8 mouse cellular contexts compared by ENCODE assay signal in genomic region chr2:25182664-25183063, GRCm38 (mm10). TPM values are rescaled to one million over a fixed set of nuclear protein-coding genes. Genes with fewer than 3 reads are reported as not detected.
DNase-seq lines count a peak whose midpoint lies in the region; ATAC-seq and TF ChIP-seq lines count a peak whose summit lies in the region.
"Had no signal": no experiment of that assay in that cellular context is flagged by ENCODE, and none has a peak within 500 bp of the region (broad histone marks: within the 10 kb centered on the region; RNA-seq: fewer than 3 reads in every experiment).

No protein-coding gene starts in this region.

- no peak for TF ChIP-seq POLR2A in limb, embryonic 14.5 days (IDR thresholded peaks at IDR 0.05; ENCODE audit: borderline replicate concordance, extremely low read depth, insufficient read depth, insufficient read length)

- peaks cover 51% of the 10 kb centered on the region for H3K4me1 ChIP-seq in lung, embryonic 15.5 days
- peaks cover 44% of the 10 kb centered on the region for H3K4me1 ChIP-seq in forebrain, embryonic 14.5 days (ENCODE audit: control insufficient read depth, insufficient read depth, low read length)
- H3K4me1 ChIP-seq in limb, embryonic 14.5 days (ENCODE audit: control insufficient read depth, insufficient read depth, low read length), result peaks cover 28% of the 10 kb centered on the region
- H3K4me1 ChIP-seq in stomach, embryonic 15.5 days, result peaks cover 38% of the 10 kb centered on the region

- no peak for ATAC-seq in lung, embryonic 15.5 days (ENCODE audit: borderline replicate concordance, extremely low read depth, low FRiP score, low TSS enrichment)
- ATAC-seq in forebrain, embryonic 14.5 days, result no peak; the same call in 1 of the 2 replicates
- ATAC-seq in limb, embryonic 14.5 days (ENCODE audit: low FRiP score, low read depth), result no peak
- no peak for ATAC-seq in stomach, embryonic 15.5 days (ENCODE audit: insufficient read depth, low FRiP score, low read depth)

- H3K27ac ChIP-seq in lung, embryonic 15.5 days, result no peak overlapping the region
- peak overlapping the region; percentile 64 for H3K27ac ChIP-seq in forebrain, embryonic 14.5 days (ENCODE audit: low read depth, low read length)
- H3K27ac ChIP-seq in limb, embryonic 14.5 days (replicated peaks; ENCODE audit: low read depth, low read length), result no peak overlapping the region
- H3K27ac ChIP-seq in stomach, embryonic 15.5 days, result no peak overlapping the region

- 26% methylated on average over 6 of the region's 6 CpGs for WGBS in lung, embryonic 15.5 days
- WGBS in forebrain, embryonic 14.5 days, result 0% methylated on average over 6 of the region's 6 CpGs
- WGBS in limb, embryonic 14.5 days, result 26% methylated on average over 6 of the region's 6 CpGs
- 21% methylated on average over 6 of the region's 6 CpGs for WGBS in stomach, embryonic 15.5 days

- H3K27me3 ChIP-seq in lung, embryonic 15.5 days, result peaks cover 57% of the 10 kb centered on the region
- H3K27me3 ChIP-seq in forebrain, embryonic 14.5 days (replicated peaks; ENCODE audit: control insufficient read depth, insufficient read depth, low read length), result no peaks in the 10 kb centered on the region
- peaks cover 58% of the 10 kb centered on the region for H3K27me3 ChIP-seq in limb, embryonic 14.5 days (ENCODE audit: control insufficient read depth, insufficient read depth, low read length)
- peaks cover 47% of the 10 kb centered on the region for H3K27me3 ChIP-seq in stomach, embryonic 15.5 days (replicated peaks)

- no peaks in the 10 kb centered on the region for H3K36me3 ChIP-seq in lung, embryonic 15.5 days
- H3K36me3 ChIP-seq in forebrain, embryonic 14.5 days (ENCODE audit: control insufficient read depth, insufficient read depth, low read length), result peaks cover 5% of the 10 kb centered on the region; the same call in 1 of the 2 replicates
- H3K36me3 ChIP-seq in limb, embryonic 14.5 days (ENCODE audit: control insufficient read depth, insufficient read depth, low read length), result no peaks in the 10 kb centered on the region
- no peaks in the 10 kb centered on the region for H3K36me3 ChIP-seq in stomach, embryonic 15.5 days

- peak overlapping the region; percentile 58 for H3K4me3 ChIP-seq in lung, embryonic 15.5 days
- peak overlapping the region; percentile 82 for H3K4me3 ChIP-seq in forebrain, embryonic 14.5 days (ENCODE audit: low read depth, low read length)
- H3K4me3 ChIP-seq in limb, embryonic 14.5 days (replicated peaks; ENCODE audit: low read length), result peak overlapping the region; percentile 55
- peak overlapping the region; percentile 61 for H3K4me3 ChIP-seq in stomach, embryonic 15.5 days (replicated peaks)

- peak overlapping the region; percentile 4; the same call in 1 of the 2 replicates for H3K9ac ChIP-seq in lung, embryonic 15.5 days
- peak overlapping the region; percentile 81 for H3K9ac ChIP-seq in forebrain, embryonic 14.5 days (ENCODE audit: low read length)
- 0 out of 2 replicates have a peak overlapping the region, but pooled peaks have one; percentile 12 for H3K9ac ChIP-seq in limb, embryonic 14.5 days (ENCODE audit: low read depth, low read length, severe bottlenecking)
- H3K9ac ChIP-seq in stomach, embryonic 15.5 days, result no peak overlapping the region

- H3K9me3 ChIP-seq in lung, embryonic 15.5 days, result no peaks in the 10 kb centered on the region
- H3K9me3 ChIP-seq in forebrain, embryonic 14.5 days (replicated peaks; ENCODE audit: control insufficient read depth, low read length), result no peaks in the 10 kb centered on the region
- H3K9me3 ChIP-seq in limb, embryonic 14.5 days (ENCODE audit: control insufficient read depth, low read length), result no peaks in the 10 kb centered on the region
- H3K9me3 ChIP-seq in stomach, embryonic 15.5 days, result no peaks in the 10 kb centered on the region

- DNase-seq in lung, postnatal 10 days, result no peak
- peak; percentile 88 for DNase-seq in forebrain, embryonic 14.5 days (ENCODE audit: low spot score)
- DNase-seq in limb, embryonic 14.5 days (ENCODE audit: low spot score), result no peak
- DNase-seq in gastrocnemius, postnatal 4 days (ENCODE audit: low spot score in 2 of 2), result no peak
- DNase-seq in c-Kit-positive CD71-positive TER-119-positive erythroid progenitor cells, embryonic 14.5 days (ENCODE audit: low spot score), result no peak
- DNase-seq: kidney, postnatal 10 days had no signal

- peak overlapping the region; percentile 91 for H3K4me2 ChIP-seq in lung, embryonic 15.5 days
- peak overlapping the region; percentile 74 for H3K4me2 ChIP-seq in forebrain, embryonic 14.5 days (ENCODE audit: low read length)
- no peak overlapping the region; the same call in 1 of the 2 replicates for H3K4me2 ChIP-seq in limb, embryonic 14.5 days (replicated peaks; ENCODE audit: low read depth, low read length, severe bottlenecking)
- H3K4me2 ChIP-seq in stomach, embryonic 15.5 days, result peak overlapping the region; percentile 94

RNA-seq across cellular contexts. Expression of gene Nrarp, which starts 2.1 kb away (rescaled TPM):
- polyA plus RNA-seq in lung, embryonic 15.5 days (2015; fragmentation: Nextera tagmentation; extraction: Ambion mirVana), result 15.7 and 16.0 TPM in 2 replicates
- polyA plus RNA-seq in forebrain, embryonic 14.5 days (2014; fragmentation: Nextera tagmentation; extraction: Ambion mirVana), result 18.6 and 22.1 TPM in 2 replicates
- polyA plus RNA-seq in limb, embryonic 14.5 days (2012; rRNA removed), result 34.0 and 34.1 TPM in 2 replicates
- 27.7 and 28.2 TPM in 2 replicates for polyA plus RNA-seq in limb, embryonic 14.5 days (2014; fragmentation: Nextera tagmentation; extraction: Ambion mirVana)
- polyA plus RNA-seq in stomach, embryonic 15.5 days (2015; fragmentation: Nextera tagmentation; extraction: Ambion mirVana), result 16.9 and 17.1 TPM in 2 replicates
- 10 to 100 TPM; 20.8 to 22.5 TPM for total RNA-seq in gastrocnemius, postnatal 4 days (2021)

RNA-seq across cellular contexts. Expression of gene Tor4a, which starts 14.0 kb away (rescaled TPM):
- polyA plus RNA-seq in lung, embryonic 15.5 days (2015; fragmentation: Nextera tagmentation; extraction: Ambion mirVana), result 8.8 and 11.7 TPM in 2 replicates
- 0.97 and 1.9 TPM in 2 replicates for polyA plus RNA-seq in forebrain, embryonic 14.5 days (2014; fragmentation: Nextera tagmentation; extraction: Ambion mirVana)
- 5.9 and 6.4 TPM in 2 replicates for polyA plus RNA-seq in limb, embryonic 14.5 days (2012; rRNA removed)
- polyA plus RNA-seq in limb, embryonic 14.5 days (2014; fragmentation: Nextera tagmentation; extraction: Ambion mirVana), result 8.1 and 8.5 TPM in 2 replicates
- polyA plus RNA-seq in stomach, embryonic 15.5 days (2015; fragmentation: Nextera tagmentation; extraction: Ambion mirVana), result 15.5 and 17.2 TPM in 2 replicates
- 1 to 10 TPM; 2.7 to 2.9 TPM for total RNA-seq in gastrocnemius, postnatal 4 days (2021)

RNA-seq across cellular contexts. Expression of gene Nelfb, which starts 28.6 kb away (rescaled TPM):
- polyA plus RNA-seq in lung, embryonic 15.5 days (2015; fragmentation: Nextera tagmentation; extraction: Ambion mirVana), result 121 and 122 TPM in 2 replicates
- 68.8 and 73.5 TPM in 2 replicates for polyA plus RNA-seq in forebrain, embryonic 14.5 days (2014; fragmentation: Nextera tagmentation; extraction: Ambion mirVana)
- 84.4 and 98.3 TPM in 2 replicates for polyA plus RNA-seq in limb, embryonic 14.5 days (2012; rRNA removed)
- polyA plus RNA-seq in limb, embryonic 14.5 days (2014; fragmentation: Nextera tagmentation; extraction: Ambion mirVana), result 88.4 and 106 TPM in 2 replicates
- 105 and 106 TPM in 2 replicates for polyA plus RNA-seq in stomach, embryonic 15.5 days (2015; fragmentation: Nextera tagmentation; extraction: Ambion mirVana)
- 10 to 100 TPM; 43.4 to 47.7 TPM for total RNA-seq in gastrocnemius, postnatal 4 days (2021)

RNA-seq across cellular contexts. Expression of gene Stpg3, which starts 31.8 kb away (rescaled TPM):
- polyA plus RNA-seq in lung, embryonic 15.5 days (2015; fragmentation: Nextera tagmentation; extraction: Ambion mirVana), result not detected in 2 replicates
- not detected in 2 replicates for polyA plus RNA-seq in forebrain, embryonic 14.5 days (2014; fragmentation: Nextera tagmentation; extraction: Ambion mirVana)
- not detected in 2 replicates for polyA plus RNA-seq in limb, embryonic 14.5 days (2012; rRNA removed)
- polyA plus RNA-seq in limb, embryonic 14.5 days (2014; fragmentation: Nextera tagmentation; extraction: Ambion mirVana), result not detected in 2 replicates
- polyA plus RNA-seq in stomach, embryonic 15.5 days (2015; fragmentation: Nextera tagmentation; extraction: Ambion mirVana), result 0.18 TPM in 1 of 2 replicates, not detected in the other
- total RNA-seq in gastrocnemius, postnatal 4 days (2021), result not detected

RNA-seq across cellular contexts. Expression of gene Fam166a, which starts 35.9 kb away (rescaled TPM):
- 0.69 and 1.4 TPM in 2 replicates for polyA plus RNA-seq in lung, embryonic 15.5 days (2015; fragmentation: Nextera tagmentation; extraction: Ambion mirVana)
- polyA plus RNA-seq in forebrain, embryonic 14.5 days (2014; fragmentation: Nextera tagmentation; extraction: Ambion mirVana), result 1.1 TPM in 1 of 2 replicates, not detected in the other
- not detected in 2 replicates for polyA plus RNA-seq in limb, embryonic 14.5 days (2012; rRNA removed)
- polyA plus RNA-seq in limb, embryonic 14.5 days (2014; fragmentation: Nextera tagmentation; extraction: Ambion mirVana), result 0.17 TPM in 1 of 2 replicates, not detected in the other
- 0.92 and 1.5 TPM in 2 replicates for polyA plus RNA-seq in stomach, embryonic 15.5 days (2015; fragmentation: Nextera tagmentation; extraction: Ambion mirVana)
- under 1 TPM in 1 of 2 experiments, not detected in 1; 0.25 TPM for total RNA-seq in gastrocnemius, postnatal 4 days (2021)
